Mouse (Mus musculus): ENCODE measurements around the gene Pcbp2.

GRCm38 (mm10) chr15:102506864-102507263 is 36.5 kb downstream of the Pcbp2 start:
- TF ChIP-seq CTCF (IDR thresholded peaks at IDR 0.05; ENCODE audit: control insufficient read depth, insufficient read depth, low read length) (no peak), POLR2A (IDR thresholded peaks at IDR 0.05; ENCODE audit: borderline replicate concordance, control insufficient read depth, low read depth, low read length) (no peak)
